Mouse (Mus musculus) bone marrow macrophage, adult 2 months (primary cell): Measurements from ENCODE around the gene Wdfy1.

Experiments used
- CTCF ChIP-seq: IDR thresholded peaks from 2 replicates; pipeline ENCODE4 v1.5.1; 2012; ENCODE audit warnings: low read depth, mild to moderate bottlenecking, low read length, moderate library complexity
- POLR2A ChIP-seq: IDR thresholded peaks from 2 replicates; pipeline ENCODE4 v1.6.1; 2012; ENCODE audit warnings: mild to moderate bottlenecking, low read depth, low read length, borderline replicate concordance

- no peak for TF ChIP-seq CTCF
- TF ChIP-seq POLR2A: no peak
Measured at GRCm38 (mm10) chr1:79696933-79697332, 79.0 kb downstream of the Wdfy1 start.
